Mouse (Mus musculus) midbrain, embryonic 14.5 days (tissue): ENCODE measurements around the gene Atrn. TPM values are rescaled to one million over a fixed set of nuclear protein-coding genes. Genes with fewer than 3 reads are reported as not detected.

Experiments
- ATAC-seq: fragments of 200-750 bp; cut with Nextera tagmentation; 2 replicates; pipeline ENCODE4 v1.8.0; 2017; ENCODE audit warnings: moderate number of reproducible peaks, moderate library complexity; ENCODE audit not compliant: low FRiP score, low TSS enrichment
- DNase-seq: peaks from one replicate; pipeline ENCODE4 v3.0.0-alpha.2; 2015
- H3K27ac ChIP-seq: fragments of 300-500 bp; sonication (generic); replicated peaks from 2 replicates; pipeline ENCODE4 v1.5.1; 2014; ENCODE audit warnings: mild to moderate bottlenecking, low read depth, low read length, moderate library complexity
- H3K27me3 ChIP-seq: fragments of 300-500 bp; sonication (generic); 2 replicates; pipeline ENCODE4 v1.6.1; 2014; ENCODE audit warnings: low read length, control low read depth, mixed read lengths; ENCODE audit not compliant: control insufficient read depth, insufficient read depth
- H3K36me3 ChIP-seq: fragments of 300-500 bp; sonication (generic); 2 replicates; pipeline ENCODE4 v1.6.1; 2014; ENCODE audit warnings: low read length, control low read depth; ENCODE audit not compliant: control insufficient read depth, insufficient read depth
- H3K4me1 ChIP-seq: fragments of 300-500 bp; sonication (generic); 2 replicates; pipeline ENCODE4 v1.6.1; 2014; ENCODE audit warnings: mild to moderate bottlenecking, antibody characterized with exemption, low read length, control low read depth; ENCODE audit not compliant: control insufficient read depth, insufficient read depth
- H3K4me2 ChIP-seq: fragments of 300-500 bp; sonication (generic); 2 replicates; pipeline ENCODE4 v1.6.1; 2014; ENCODE audit warnings: mild to moderate bottlenecking, low read length, moderate library complexity
- H3K4me3 ChIP-seq: fragments of 300-500 bp; sonication (generic); replicated peaks from 2 replicates; pipeline ENCODE4 v1.5.1; 2014; ENCODE audit warnings: low read depth, low read length
- H3K9ac ChIP-seq: fragments of 300-500 bp; sonication (generic); replicated peaks from 2 replicates; pipeline ENCODE4 v1.6.1; 2014; ENCODE audit warnings: mild to moderate bottlenecking, low read length, moderate library complexity
- H3K9me3 ChIP-seq: fragments of 300-500 bp; sonication (generic); 2 replicates; pipeline ENCODE4 v1.6.1; 2016; ENCODE audit warnings: low read length, control low read depth, mixed read lengths; ENCODE audit not compliant: control insufficient read depth
- WGBS: fragments of 180-500 bp; shearing (Covaris S2); extraction: QIAGEN DNeasy Blood & Tissue Kit; methylation state at CpG from one replicate; pipeline ENCODE4 v1.1.7; 2014; 5-methylcytosine and 5-hydroxymethylcytosine counted together
- polyA plus RNA-seq: library from polyadenylated mRNA; unstranded; fragments of >200 nt; fragmentation: Nextera tagmentation; extraction: Ambion mirVana; gene quantifications from 2 replicates; pipeline ENCODE4 v1.2.1, GENCODE M21; 2014

Gene Atrn
- polyA plus RNA-seq, 1 experiment from 2014 or later = 22.5 TPM

DNA sequence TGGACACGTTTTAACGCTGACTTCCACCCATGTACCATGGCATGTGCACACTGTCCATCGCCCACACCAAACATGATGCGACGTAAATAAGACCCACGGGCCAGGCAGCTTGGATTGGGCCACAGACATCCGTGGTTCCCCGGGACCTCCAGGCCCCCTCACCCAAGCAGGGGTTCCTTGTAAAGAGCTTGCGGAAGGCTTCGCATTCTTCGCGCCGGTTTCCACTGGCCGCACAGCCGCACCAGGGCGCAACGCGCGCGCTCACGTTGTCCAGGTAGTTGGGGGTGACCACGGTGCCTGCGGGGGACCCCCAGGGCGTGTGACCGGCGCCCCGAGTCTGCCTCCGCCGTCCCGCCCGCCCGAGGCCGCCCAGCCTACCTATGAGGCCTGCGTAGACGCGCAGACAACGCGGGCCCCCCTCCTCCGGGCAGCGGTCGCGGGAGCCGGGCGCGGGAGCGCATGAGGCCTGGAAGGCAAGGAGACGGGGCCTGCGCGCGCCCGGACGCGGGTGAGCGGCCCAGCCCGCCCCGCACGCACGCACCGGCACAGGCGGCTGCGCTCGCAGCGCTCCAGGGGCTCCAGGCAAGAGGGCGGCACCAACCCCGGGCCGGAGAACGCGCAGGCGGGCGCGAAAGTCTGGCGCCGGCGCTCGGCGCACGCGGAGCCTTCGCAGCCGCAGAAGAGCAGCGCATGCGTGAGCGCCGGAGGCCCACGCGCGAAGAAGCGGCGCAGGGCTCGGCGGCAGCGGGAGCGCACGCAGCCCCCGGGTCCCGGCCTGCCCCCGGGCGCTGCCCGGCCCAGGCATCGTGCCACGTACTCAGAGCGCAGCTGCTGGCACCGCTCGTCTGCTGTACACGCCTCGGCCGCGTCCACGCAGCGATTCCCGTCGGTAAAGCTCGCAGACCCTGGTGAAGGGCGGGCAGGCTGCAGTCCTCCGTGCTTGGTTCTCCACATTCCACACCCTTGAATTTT is 134.8 kb downstream of the Atrn start:
- DNase-seq = peak; percentile 85
- H3K27ac ChIP-seq = peak overlapping the region; percentile 70
- WGBS = 3% methylated on average over 115 of the region's 115 CpGs
- H3K9me3 ChIP-seq = no peaks in the 10 kb centered on the region
- ATAC-seq = peak; percentile 76
- 0 out of 2 replicates have a peak, but pooled peaks cover 2% of the 10 kb centered on the region for H3K4me1 ChIP-seq
- H3K27me3 ChIP-seq = peaks cover 33% of the 10 kb centered on the region
- no peaks in the 10 kb centered on the region for H3K36me3 ChIP-seq
- H3K4me3 ChIP-seq = peak overlapping the region; percentile 50
- peak overlapping the region; percentile 62 for H3K9ac ChIP-seq
- H3K4me2 ChIP-seq = peak overlapping the region; percentile 67

DNA sequence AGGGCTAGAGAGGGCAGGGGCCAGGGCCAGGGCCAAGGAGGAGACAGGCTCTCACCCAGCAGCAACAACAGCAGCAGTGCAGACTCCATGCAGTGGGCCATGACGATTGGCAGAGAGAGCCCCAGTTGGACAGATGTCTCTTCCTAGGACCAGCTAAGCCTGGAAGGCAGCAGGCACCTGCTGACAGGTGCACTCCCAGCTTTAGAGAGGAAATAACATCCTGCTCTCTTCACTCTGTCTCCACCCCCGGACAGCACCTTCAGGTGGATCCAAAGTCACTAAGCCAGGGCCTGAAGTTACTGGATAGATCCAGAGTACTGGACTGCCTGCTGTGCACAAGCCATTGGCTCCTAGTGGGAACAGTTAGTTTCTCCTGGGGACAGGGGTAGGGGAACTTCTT is 136.7 kb downstream of the Atrn start, which contains the start of gene Gfra4:
Gfra4 (minus strand) TSS at position 101 of the 400 bp plus-strand sequence.
- H3K4me1 ChIP-seq = 0 out of 2 replicates have a peak, but pooled peaks cover 2% of the 10 kb centered on the region
- no peaks in the 10 kb centered on the region for H3K9me3 ChIP-seq
- no peak within 1 kb of the TSS for H3K27ac ChIP-seq
- peaks cover 33% of the 10 kb centered on the region for H3K27me3 ChIP-seq
- no peak for DNase-seq
- peak within 1 kb of the TSS; percentile 62; the same call in 1 of the 2 replicates for H3K9ac ChIP-seq
- ATAC-seq = no peak
- H3K4me3 ChIP-seq = peak within 1 kb of the TSS; percentile 50
- H3K4me2 ChIP-seq = peak within 1 kb of the TSS; percentile 67
- WGBS = 73% methylated on average over 2 of the region's 2 CpGs
- H3K36me3 ChIP-seq = no peaks in the 10 kb centered on the region

DNA sequence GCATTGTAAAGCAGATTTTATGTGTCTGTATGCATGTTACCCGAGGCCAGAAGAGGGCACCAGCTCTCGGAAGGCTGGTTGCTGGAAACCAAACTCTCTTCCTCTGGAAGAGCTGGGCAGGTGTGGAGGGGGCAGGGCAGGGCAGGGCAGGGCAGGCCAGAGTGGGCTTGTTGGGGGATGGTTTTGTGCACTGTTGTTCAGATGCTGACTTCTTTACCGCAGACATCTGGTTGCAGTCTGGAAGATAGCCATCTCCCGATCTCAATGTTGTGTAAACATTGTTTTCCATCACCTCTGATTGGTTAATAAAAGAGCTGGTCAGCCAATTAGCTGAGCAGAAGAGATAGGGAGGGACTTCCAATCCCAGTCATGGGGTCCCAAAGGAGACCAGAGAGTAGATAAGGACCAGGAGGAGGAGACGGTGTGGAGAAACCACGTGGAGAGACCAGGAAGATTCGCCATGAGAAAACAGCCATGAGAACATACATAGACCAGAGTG is 138.1 kb downstream of the Atrn start:
- Histone ChIP-seq H3K27ac (no peak overlapping the region), H3K27me3 (peaks cover 33% of the 10 kb centered on the region), H3K4me2 (peak overlapping the region; percentile 18; the same call in 1 of the 2 replicates), H3K4me3 (no peak overlapping the region), H3K36me3 (no peaks in the 10 kb centered on the region), H3K4me1 (0 out of 2 replicates have a peak, but pooled peaks cover 2% of the 10 kb centered on the region), H3K9me3 (no peaks in the 10 kb centered on the region), H3K9ac (no peak overlapping the region)
- 11% methylated on average over 7 of the region's 7 CpGs for WGBS
- DNase-seq (no peak), ATAC-seq (no peak)

DNA sequence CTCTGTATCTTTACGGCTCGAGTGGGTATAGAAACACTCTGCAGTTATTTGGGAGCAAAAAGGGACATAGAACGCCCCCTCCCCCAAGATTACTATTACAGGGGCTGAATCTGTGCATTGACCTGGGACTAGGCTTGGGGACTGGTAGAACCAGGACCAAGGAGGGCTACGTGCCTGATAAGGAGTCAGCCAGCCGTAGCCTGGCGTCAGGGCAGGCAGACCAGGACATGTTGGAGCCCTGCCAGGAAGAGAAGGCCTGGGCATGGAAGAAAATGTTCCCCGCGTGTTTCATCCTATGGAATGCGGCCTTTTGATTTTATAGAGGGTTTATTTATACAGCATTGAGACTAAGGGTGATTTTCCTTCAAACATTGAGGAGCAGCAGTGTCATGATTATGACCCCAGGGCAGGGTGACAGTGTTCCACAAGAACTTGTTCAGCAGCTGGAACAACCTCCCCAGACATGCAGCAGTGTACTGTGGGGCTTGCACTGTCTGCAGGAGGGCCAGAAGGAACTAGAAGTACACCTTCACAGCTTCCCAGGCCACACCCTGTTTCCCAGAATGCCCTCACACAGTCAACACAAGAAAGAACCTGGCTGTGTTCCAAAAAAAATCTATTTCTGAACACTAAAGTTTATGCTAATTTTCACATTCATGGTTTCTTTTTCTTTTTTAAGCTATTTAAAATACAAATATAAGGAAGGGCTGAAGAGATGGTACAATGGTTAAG is 138.9 kb downstream of the Atrn start:
- H3K4me1 ChIP-seq = 0 out of 2 replicates have a peak, but pooled peaks cover 2% of the 10 kb centered on the region
- H3K9me3 ChIP-seq = no peaks in the 10 kb centered on the region
- WGBS = 77% methylated on average over 9 of the region's 9 CpGs
- no peak overlapping the region for H3K27ac ChIP-seq
- no peak for DNase-seq
- H3K36me3 ChIP-seq = no peaks in the 10 kb centered on the region
- H3K4me3 ChIP-seq = no peak overlapping the region
- ATAC-seq = no peak
- peaks cover 26% of the 10 kb centered on the region for H3K27me3 ChIP-seq
- H3K9ac ChIP-seq = no peak overlapping the region
- H3K4me2 ChIP-seq = no peak overlapping the region

DNA sequence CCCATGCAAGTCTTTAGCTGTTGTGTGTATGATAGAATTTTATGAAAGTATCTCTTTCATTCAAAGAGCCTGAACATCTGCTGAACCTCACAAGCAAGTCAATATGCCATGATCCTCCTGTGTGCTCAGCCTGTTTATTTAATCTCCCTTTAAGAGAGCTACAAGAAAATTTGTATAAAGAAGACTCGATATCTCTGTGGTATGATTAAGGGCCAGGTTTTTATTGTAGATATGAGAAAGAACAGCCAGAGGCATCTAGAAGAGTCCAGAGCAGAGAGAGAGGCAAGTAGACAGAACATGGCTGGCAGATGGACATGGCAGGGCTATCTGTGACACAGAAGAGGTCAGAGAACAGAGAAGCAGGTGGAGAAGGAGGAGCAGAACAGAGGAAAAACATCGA is 139.7 kb downstream of the Atrn start:
- Histone ChIP-seq H3K27ac (no peak overlapping the region), H3K4me1 (0 out of 2 replicates have a peak, but pooled peaks cover 2% of the 10 kb centered on the region), H3K36me3 (no peaks in the 10 kb centered on the region), H3K9me3 (no peaks in the 10 kb centered on the region), H3K9ac (no peak overlapping the region), H3K4me2 (no peak overlapping the region), H3K27me3 (peaks cover 19% of the 10 kb centered on the region), H3K4me3 (no peak overlapping the region)
- WGBS = 87% methylated on average over 2 of the region's 2 CpGs
- no peak for ATAC-seq
- no peak for DNase-seq

DNA sequence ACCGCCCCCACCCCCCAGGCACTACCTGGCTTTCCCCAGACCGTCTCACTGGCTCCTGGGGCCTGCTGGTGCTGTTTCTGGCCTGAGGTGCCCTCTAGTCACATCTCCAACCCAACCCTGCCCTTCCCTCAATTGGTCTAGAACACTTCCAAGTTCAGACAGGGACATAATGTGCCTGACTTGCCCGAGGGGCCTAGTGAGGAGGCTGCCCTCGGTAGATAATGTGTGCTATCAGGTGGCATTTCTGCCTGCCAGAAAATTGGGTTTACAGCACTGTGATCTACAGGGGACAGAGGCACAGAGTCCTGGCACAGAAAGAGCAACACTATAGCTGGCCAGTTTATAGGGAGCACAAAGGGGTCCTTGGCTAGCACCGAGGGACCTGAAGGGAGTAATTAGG is 145.7 kb downstream of the Atrn start:
- WGBS = 81% methylated on average over 5 of the region's 5 CpGs
- ATAC-seq (no peak), DNase-seq (no peak)
- Histone ChIP-seq H3K27ac (no peak overlapping the region), H3K9me3 (no peaks in the 10 kb centered on the region), H3K4me3 (no peak overlapping the region), H3K27me3 (peaks cover 43% of the 10 kb centered on the region), H3K4me2 (no peak overlapping the region), H3K4me1 (peaks cover 7% of the 10 kb centered on the region; the same call in 1 of the 2 replicates), H3K36me3 (no peaks in the 10 kb centered on the region), H3K9ac (no peak overlapping the region)

DNA sequence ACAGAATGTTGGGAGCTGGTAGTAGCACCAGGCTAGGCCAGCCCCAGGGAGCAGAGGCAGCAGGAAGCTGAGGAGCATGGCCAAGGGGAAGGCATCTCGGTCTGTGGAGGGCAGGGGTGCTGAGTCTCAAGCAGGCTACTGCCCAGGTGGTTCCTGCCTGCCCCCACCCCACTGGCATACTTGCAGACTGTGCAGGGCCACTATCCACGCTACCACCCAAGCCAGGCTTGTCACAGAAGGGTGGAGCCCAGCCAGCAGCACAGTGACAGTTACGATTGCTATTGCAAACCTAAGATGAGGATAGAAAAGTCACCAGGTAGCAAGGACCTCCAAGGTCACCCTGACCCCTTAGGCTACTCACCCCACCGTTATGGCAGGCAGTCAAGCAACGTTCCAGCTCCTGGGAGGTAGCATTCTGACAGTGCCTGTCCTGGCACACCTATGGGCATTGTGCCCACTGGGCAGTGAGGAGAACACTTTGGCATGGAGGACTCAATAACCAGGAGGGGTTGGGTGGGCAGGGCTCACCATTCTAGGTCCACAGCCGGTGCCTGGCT is 146.6 kb downstream of the Atrn start:
- Histone ChIP-seq H3K27ac (no peak overlapping the region), H3K9me3 (no peaks in the 10 kb centered on the region), H3K27me3 (peaks cover 43% of the 10 kb centered on the region), H3K36me3 (no peaks in the 10 kb centered on the region), H3K4me1 (peaks cover 7% of the 10 kb centered on the region; the same call in 1 of the 2 replicates), H3K9ac (no peak overlapping the region), H3K4me2 (no peak overlapping the region), H3K4me3 (no peak overlapping the region)
- no peak for DNase-seq
- 71% methylated on average over 6 of the region's 6 CpGs for WGBS
- ATAC-seq = no peak
